Mouse (Mus musculus): ENCODE measurements around the gene Erbb3.

- peak; percentile 70 for TF ChIP-seq CTCF (IDR thresholded peaks at IDR 0.05; ENCODE audit: low read depth)
- TF ChIP-seq EP300 (optimal IDR thresholded peaks at IDR 0.05), result no peak
Measured at GRCm38 (mm10) chr10:128525671-128526308, 63.7 kb downstream of the Erbb3 start, which contains the start of gene Esyt1.

Measured in stomach, postnatal 0 days (tissue).